Mouse (Mus musculus) inflammation-experienced regulatory T-cells, adult 6 months (primary cell): ENCODE results near the gene Lmna. TPM values are rescaled to one million over a fixed set of nuclear protein-coding genes. Genes with fewer than 3 reads are reported as not detected.
A peak's percentile ranks its signal among the peaks of the same experiment; 100 is the strongest.

Source experiments
- ATAC-seq: one replicate; pipeline ENCODE4 v1.8.0; 2017
- polyA plus RNA-seq, 3 experiments: library from polyadenylated mRNA; unstranded; fragments of 100-300 nt; shearing (Covaris generic); gene quantifications; one replicate each; pipeline ENCODE4 v1.2.1; 2017

Lmna gene
- polyA plus RNA-seq, 3 experiments from 2014 or later: 2.6 to 8.0 (median 4.0) TPM

GRCm38 (mm10) chr3:88500087-88500486 lies 9.7 kb downstream of the Lmna start:
- no peak for ATAC-seq

DNA sequence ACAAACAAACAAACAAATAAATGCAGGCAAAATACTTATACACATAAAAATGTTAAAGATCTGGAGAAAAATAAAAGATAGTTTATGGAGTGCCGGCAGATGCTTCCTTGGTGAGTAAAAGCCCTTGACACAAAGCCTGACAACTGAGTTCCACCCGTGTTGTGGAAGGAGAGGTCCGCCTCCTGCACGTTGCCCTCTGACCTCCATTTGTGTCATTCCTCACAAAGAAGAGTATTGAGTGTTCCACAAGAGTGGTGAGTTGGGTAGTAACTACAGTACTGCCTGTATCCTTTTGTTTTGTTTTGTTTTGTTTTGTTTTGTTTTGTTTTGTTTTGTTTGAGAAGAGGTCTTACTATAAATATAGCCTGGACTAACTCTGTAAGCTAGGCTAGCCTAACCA lies 10.2 kb downstream of the Lmna start:
- ATAC-seq: no peak

DNA sequence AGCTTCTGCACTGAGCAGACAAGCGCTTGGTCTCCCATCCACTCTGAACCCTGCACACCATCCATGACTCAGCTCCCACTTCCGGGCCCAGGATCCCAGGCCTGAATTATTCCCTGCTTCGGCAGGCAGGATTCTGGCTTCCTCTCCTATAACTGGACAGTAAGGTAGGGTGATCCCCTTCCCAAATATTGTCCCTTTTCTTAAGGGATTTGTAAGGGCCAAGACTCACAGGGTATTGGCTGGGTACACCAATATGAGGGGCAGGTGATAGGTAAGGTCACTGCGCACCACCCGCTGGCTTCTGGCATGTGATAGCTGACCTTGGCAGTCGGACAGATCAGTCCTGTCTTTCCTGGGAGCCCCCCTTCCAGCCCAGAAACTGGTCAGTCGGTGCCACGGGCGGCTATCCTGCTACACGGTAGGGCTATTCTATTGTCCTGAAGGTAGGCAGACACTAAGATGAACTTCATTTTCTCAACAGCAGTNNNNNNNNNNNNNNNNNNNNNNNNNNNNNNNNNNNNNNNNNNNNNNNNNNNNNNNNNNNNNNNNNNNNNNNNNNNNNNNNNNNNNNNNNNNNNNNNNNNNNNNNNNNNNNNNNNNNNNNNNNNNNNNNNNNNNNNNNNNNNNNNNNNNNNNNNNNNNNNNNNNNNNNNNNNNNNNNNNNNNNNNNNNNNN lies 13.9 kb downstream of the Lmna start:
- ATAC-seq: no peak

- no peak for ATAC-seq
These were observed 14.7 kb downstream of the Lmna start for GRCm38 (mm10) chr3:88494836-88495628.

DNA sequence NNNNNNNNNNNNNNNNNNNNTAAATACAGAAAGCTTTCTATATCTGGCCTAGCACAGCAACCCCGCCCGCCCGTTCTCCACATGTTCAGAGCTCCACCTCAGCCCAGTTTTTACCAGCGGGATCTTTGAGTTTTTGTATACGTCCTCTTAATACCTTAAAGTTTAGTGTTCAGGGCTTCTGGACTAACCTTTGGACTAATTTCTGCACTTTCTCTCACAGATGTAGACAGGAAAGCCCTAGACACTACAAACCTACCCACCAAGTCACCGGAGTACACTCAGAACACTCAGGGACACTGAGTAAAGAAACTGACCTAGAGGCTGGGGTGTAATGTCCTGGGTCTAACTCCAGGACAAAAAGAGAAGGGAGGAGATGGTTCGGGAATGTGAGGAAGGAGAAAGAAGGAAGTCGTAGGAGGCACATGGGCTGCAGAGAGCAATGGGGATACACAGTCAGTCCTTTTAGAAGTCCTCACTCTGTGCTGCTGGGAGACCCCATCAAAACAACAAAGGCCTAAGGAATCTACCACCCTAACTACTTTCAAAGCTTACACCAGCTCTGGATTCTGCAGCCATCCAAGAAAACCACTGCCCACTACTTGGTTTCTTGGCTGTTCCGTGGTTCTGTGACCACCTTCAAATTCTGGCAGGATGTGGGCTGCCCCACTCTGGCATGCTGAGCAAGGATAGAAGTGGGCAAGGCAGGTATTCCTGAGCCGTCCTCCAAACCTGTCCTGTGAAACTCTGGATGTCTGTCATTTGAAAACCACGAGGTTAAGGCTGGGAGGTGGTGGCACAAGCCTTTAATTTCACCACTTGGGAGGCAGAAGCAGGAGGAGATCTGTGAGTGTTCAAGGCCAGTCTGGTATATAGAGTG lies 15.8 kb downstream of the Lmna start:
- no peak for ATAC-seq

DNA sequence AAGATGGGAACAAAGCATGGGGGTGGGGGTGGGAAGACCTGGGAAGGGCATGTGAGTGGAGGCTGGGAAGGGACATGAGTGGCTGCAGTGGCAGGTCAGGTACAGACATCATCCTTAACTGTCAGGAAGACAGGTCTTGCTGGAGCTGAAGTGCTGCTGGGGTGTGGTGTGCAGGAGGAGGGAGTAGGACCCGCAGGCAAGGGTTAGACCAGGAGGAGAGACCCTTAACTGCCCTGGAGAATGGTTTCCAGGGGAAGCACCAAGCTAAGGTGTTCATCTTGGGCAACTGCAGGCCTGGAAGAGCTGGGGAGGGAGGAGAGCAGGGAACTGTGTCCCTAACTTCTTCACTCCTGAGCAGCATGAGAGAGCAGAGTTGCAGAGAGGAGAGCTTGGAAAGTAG lies 22.4 kb downstream of the Lmna start:
- no peak for ATAC-seq

- ATAC-seq: no peak
These were observed 22.9 kb downstream of the Lmna start for GRCm38 (mm10) chr3:88486887-88487286.

GRCm38 (mm10) chr3:88486043-88486442 lies 23.7 kb downstream of the Lmna start:
- ATAC-seq: no peak

- no peak for ATAC-seq
These were observed 25.0 kb downstream of the Lmna start for GRCm38 (mm10) chr3:88484597-88485316.

- ATAC-seq: peak; percentile 75
These were observed 26.1 kb downstream of the Lmna start for GRCm38 (mm10) chr3:88483621-88484020.

GRCm38 (mm10) chr3:88483141-88483540 lies 26.6 kb downstream of the Lmna start:
- no peak for ATAC-seq

DNA sequence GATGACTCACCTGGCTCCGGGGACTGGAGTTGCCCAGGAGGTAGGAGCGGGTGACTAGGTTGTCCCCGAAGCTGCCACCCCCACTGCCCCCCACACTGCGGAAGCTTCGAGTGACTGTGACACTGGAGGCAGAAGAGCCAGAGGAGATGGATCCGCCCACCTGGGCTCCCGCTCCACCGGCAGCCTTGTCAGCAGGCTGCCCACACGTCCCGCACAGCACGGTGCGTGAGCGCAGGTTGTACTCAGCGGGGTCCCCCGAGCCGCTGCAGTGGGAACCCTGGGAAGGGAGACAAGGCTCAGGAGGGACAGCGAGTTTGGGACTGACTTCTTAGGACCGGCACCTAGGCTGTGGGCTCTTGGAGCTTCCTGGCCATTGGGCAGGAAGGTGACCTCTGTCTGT lies 27.4 kb downstream of the Lmna start:
- no peak for ATAC-seq

GRCm38 (mm10) chr3:88481372-88482040 lies 28.2 kb downstream of the Lmna start:
- ATAC-seq: no peak

- no peak for ATAC-seq
These were observed 29.1 kb downstream of the Lmna start for GRCm38 (mm10) chr3:88480679-88481078.

DNA sequence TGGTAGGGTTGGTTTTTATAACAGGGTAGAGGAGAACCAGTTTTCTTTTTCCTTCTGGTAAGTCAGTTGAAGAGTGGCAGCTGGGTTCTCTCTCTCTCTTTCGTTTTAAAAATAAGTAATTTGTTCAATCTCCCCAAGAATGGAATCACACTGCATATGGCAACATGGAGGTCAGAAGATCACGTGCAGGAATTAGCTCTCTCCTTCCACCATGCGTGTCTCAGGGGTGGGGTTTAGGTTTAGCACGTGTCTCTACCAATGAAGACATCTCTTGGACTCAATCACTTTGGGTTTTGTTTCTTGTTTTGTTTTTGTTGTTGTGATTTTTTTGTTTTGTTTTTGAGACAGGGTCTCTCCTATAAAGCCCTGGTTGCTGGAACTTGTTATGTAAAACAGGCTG lies 29.9 kb downstream of the Lmna start:
- ATAC-seq: no peak

DNA sequence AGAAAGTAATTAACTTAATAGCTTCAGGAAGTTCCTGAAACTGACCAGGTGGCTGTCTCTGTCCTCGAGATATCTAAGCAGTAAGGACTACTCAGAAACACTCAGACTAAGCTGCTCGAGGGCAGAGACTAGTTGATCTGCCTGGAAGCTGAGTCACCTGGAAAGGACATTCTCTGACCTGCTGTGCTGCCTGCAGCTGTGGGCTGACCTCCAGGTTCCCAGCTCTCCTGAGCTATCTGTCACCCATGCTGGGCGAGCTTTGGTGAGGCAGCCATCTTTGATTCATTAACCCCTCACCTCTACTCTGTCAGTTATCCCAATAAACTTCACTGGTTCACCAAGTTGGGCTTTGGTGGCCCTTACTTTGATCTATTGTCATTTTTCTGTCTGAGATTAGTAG lies 30.6 kb downstream of the Lmna start:
- no peak for ATAC-seq

DNA sequence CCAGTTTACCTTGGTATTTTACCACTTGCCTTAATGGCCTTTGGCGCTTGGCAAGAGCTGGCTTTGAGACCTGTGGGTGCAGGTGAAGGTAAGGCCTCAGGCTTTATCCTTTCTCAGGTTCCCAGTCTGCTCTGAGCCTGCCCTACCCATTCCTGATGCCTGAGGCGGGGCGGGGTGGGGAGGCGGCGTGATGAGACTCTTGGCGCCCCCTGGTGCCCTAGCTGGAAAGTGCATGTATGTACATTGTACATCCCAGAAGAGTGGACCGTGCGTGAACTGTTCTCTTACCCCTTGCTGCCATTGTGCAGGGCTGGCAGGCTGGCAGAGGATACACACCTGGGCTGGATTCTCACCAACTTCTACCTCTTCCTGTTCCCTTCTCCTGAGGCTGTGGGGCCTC lies 32.0 kb downstream of the Lmna start:
- peak; percentile 63 for ATAC-seq

- ATAC-seq: no peak
These were observed 33.4 kb downstream of the Lmna start for GRCm38 (mm10) chr3:88476403-88476802.

- ATAC-seq: no peak
These were observed 36.2 kb downstream of the Lmna start for GRCm38 (mm10) chr3:88473571-88473970.

- no peak for ATAC-seq
These were observed 36.7 kb downstream of the Lmna start for GRCm38 (mm10) chr3:88473020-88473419.

DNA sequence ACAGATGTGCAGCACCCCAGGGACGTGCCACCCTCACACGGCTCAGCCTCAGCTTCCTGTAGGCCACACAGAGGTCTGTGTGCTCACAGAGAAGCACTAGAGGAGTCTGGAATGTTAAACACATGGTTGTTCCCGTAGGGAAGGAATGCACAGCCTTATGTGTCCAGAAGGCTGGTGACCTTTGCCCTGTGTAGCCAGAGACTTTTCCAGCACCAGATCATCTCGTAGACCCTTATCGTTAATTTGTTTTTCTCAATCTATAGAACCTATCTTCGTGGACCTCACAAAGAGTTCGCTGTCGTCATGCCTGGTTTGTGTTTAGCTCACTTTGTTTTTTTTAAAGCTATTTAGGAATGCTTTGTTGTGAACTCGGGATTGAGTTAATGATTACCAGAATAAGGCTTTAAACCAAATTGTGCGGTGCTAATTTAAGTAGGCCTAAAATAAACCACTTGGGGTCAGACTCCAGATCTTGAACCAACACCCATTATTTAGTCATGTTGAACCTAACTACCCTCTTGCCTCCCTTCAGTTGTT lies 38.7 kb downstream of the Lmna start:
- ATAC-seq: no peak

DNA sequence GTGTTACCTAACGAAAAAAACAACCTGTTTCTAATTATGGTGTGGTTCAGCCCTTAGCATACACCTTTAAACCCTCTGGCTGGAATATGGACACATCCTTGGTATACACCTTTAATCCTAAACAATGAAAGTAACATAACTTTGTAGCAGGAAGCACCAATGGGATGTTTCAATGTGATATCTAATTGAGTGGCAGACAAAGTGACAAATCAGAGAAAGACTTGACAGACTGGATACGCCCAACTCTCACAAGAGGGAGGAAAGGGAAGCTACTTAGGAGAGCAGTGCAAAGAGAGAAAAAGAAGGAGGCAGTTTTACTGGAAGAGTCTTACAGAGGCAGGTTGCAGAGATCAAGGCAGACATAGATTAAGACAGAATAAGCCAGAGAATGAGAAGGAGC lies 40.3 kb downstream of the Lmna start:
- no peak for ATAC-seq
